Mouse (Mus musculus) CH12.LX (cell line): ENCODE measurements around the gene Arpp21. TPM values are rescaled to one million over a fixed set of nuclear protein-coding genes. Genes with fewer than 3 reads are reported as not detected.

ENCODE experiments used
- DNase-seq: peaks from one replicate; pipeline ENCODE4 v3.0.0-alpha.2; 2013; ENCODE audit errors: extremely low read depth
- H3K27ac ChIP-seq: 2 replicates; pipeline ENCODE4 v1.5.1; 2012; ENCODE audit warnings: low read depth, mild to moderate bottlenecking, control low read depth, moderate library complexity; ENCODE audit not compliant: insufficient read depth
- H3K27me3 ChIP-seq: replicated peaks from 2 replicates; pipeline ENCODE3; 2012; ENCODE audit warnings: inconsistent platforms
- H3K36me3 ChIP-seq, 2 experiments: replicated peaks in 1 of 2; 2 replicates each; pipeline versions ENCODE3 to v1.6.1; 2012; ENCODE audit warnings: inconsistent platforms in 1 of 2, low read length in 1 of 2, mild to moderate bottlenecking in 1 of 2, mixed read lengths in 1 of 2, moderate library complexity in 1 of 2; ENCODE audit not compliant: control insufficient read depth in 1 of 2, insufficient read depth in 1 of 2
- H3K4me1 ChIP-seq, 2 experiments: 2 replicates each; pipeline ENCODE4 v1.6.1; 2012; ENCODE audit warnings: inconsistent platforms in 1 of 2, moderate library complexity in 1 of 2; ENCODE audit not compliant: insufficient read depth in 2 of 2, control insufficient read depth in 1 of 2
- H3K4me2 ChIP-seq: 2 replicates; pipeline ENCODE4 v1.6.1; 2012; ENCODE audit warnings: low read depth, mild to moderate bottlenecking, control low read depth; ENCODE audit not compliant: poor library complexity, insufficient read depth, severe bottlenecking
- H3K4me3 ChIP-seq, 3 experiments: fragments of 150-350 bp in 1 of 3; sonication (generic) in 1 of 3; replicated peaks in 1 of 3; 2 replicates each; pipeline versions ENCODE3 to v1.5.1; 2011 to 2012; ENCODE audit warnings: low read depth in 2 of 3, low read length in 2 of 3, mild to moderate bottlenecking in 2 of 3, moderate library complexity in 2 of 3, control low read depth in 1 of 3, improper control_type of control experiment in 1 of 3, inconsistent platforms in 1 of 3, mixed read lengths in 1 of 3; ENCODE audit not compliant: poor library complexity in 1 of 3
- H3K79me2 ChIP-seq: replicated peaks from 2 replicates; pipeline ENCODE4 v1.6.1; 2012; ENCODE audit warnings: mild to moderate bottlenecking, moderate library complexity; ENCODE audit not compliant: control insufficient read depth, poor library complexity, insufficient read depth, severe bottlenecking; ENCODE audit errors: extremely low read depth
- H3K9ac ChIP-seq: 2 replicates; pipeline ENCODE4 v1.6.1; 2012; ENCODE audit warnings: low read depth, mild to moderate bottlenecking, control low read depth, moderate library complexity; ENCODE audit not compliant: insufficient read depth
- H3K9me3 ChIP-seq: replicated peaks from 2 replicates; pipeline ENCODE3; 2012; ENCODE audit warnings: low read length, inconsistent platforms, mixed read lengths
- BHLHE40 ChIP-seq: IDR thresholded peaks from 2 replicates; pipeline ENCODE4 v1.6.1; 2011; ENCODE audit warnings: mild to moderate bottlenecking, low read depth, low read length, improper control_type of control experiment
- CHD1 ChIP-seq: IDR thresholded peaks from 2 replicates; pipeline ENCODE4 v1.6.1; 2012; ENCODE audit warnings: low read depth, low read length, improper control_type of control experiment, inconsistent platforms
- CHD2 ChIP-seq: IDR thresholded peaks from 2 replicates; pipeline ENCODE4 v1.6.1; 2011; ENCODE audit warnings: low read length, improper control_type of control experiment
- CTCF ChIP-seq, 2 experiments: IDR thresholded peaks in 1 of 2; conservative IDR thresholded peaks in 1 of 2; 2 replicates each; pipeline ENCODE4 v1.5.1; 2011 to 2012; ENCODE audit warnings: low read depth in 2 of 2, low read length in 2 of 2, improper control_type of control experiment in 1 of 2, inconsistent platforms in 1 of 2, mild to moderate bottlenecking in 1 of 2, moderate library complexity in 1 of 2
- ELF1 ChIP-seq: IDR thresholded peaks from 2 replicates; pipeline ENCODE4 v1.6.1; 2014; ENCODE audit warnings: low read depth, mild to moderate bottlenecking, inconsistent platforms, low read length, improper control_type of control experiment
- GABPA ChIP-seq: IDR thresholded peaks from 2 replicates; pipeline ENCODE4 v1.6.1; 2012; ENCODE audit warnings: low read depth, low read length, improper control_type of control experiment, inconsistent platforms; ENCODE audit not compliant: insufficient replicate concordance
- HCFC1 ChIP-seq: IDR thresholded peaks from 2 replicates; pipeline ENCODE4 v1.6.1; 2012; ENCODE audit warnings: low read depth, mild to moderate bottlenecking, inconsistent platforms, low read length, improper control_type of control experiment
- IRF4 ChIP-seq: IDR thresholded peaks from 2 replicates; pipeline ENCODE4 v1.6.1; 2014; ENCODE audit warnings: low read depth, mild to moderate bottlenecking, inconsistent platforms, low read length, improper control_type of control experiment
- KAT2A ChIP-seq: IDR thresholded peaks from 2 replicates; pipeline ENCODE4 v1.6.1; 2012; ENCODE audit warnings: low read length, improper control_type of control experiment, inconsistent platforms; ENCODE audit not compliant: insufficient replicate concordance
- NRF1 ChIP-seq: IDR thresholded peaks from 2 replicates; pipeline ENCODE4 v1.6.1; 2014; ENCODE audit warnings: low read depth, mild to moderate bottlenecking, inconsistent platforms, low read length, improper control_type of control experiment, moderate library complexity
- POLR2A ChIP-seq: IDR thresholded peaks from 2 replicates; pipeline ENCODE4 v1.6.1; 2011; ENCODE audit warnings: low read depth, mild to moderate bottlenecking, improper control_type of control experiment, low read length
- RCOR1 ChIP-seq: conservative IDR thresholded peaks from 2 replicates; pipeline ENCODE4 v1.6.1; 2012; ENCODE audit warnings: low read depth, mild to moderate bottlenecking, inconsistent platforms, low read length, improper control_type of control experiment
- SMC3 ChIP-seq: IDR thresholded peaks from 2 replicates; pipeline ENCODE4 v1.6.1; 2011; ENCODE audit warnings: low read depth, low read length, improper control_type of control experiment
- USF1 ChIP-seq: IDR thresholded peaks from 2 replicates; pipeline ENCODE4 v1.6.1; 2014; ENCODE audit warnings: low read depth, mild to moderate bottlenecking, inconsistent platforms, low read length, improper control_type of control experiment
- USF2 ChIP-seq: conservative IDR thresholded peaks from 2 replicates; pipeline ENCODE4 v1.6.1; 2011; ENCODE audit warnings: low read depth, low read length, improper control_type of control experiment
- ZC3H11A ChIP-seq: IDR thresholded peaks from 2 replicates; pipeline ENCODE4 v1.6.1; 2012; ENCODE audit warnings: low read depth, mild to moderate bottlenecking, inconsistent platforms, low read length, improper control_type of control experiment
- ZMIZ1 ChIP-seq: IDR thresholded peaks from 2 replicates; pipeline ENCODE4 v1.6.1; 2012; ENCODE audit warnings: low read depth, mild to moderate bottlenecking, inconsistent platforms, low read length, improper control_type of control experiment
- ZNF384 ChIP-seq: IDR thresholded peaks from 2 replicates; pipeline ENCODE4 v1.6.1; 2012; ENCODE audit warnings: low read depth, low read length, improper control_type of control experiment, inconsistent platforms
- dilution Hi-C: fragments of 300-500 bp; cut with MboI; formaldehyde crosslinking; loops from 2 replicates; pipeline ENCODE4 v1.14.3; 2020; ENCODE audit warnings: low sequenced_read_pairs; ENCODE audit not compliant: extremely low pct_unique_long_range_greater_than_20kb, extremely low pct_ligation_motif_present
- in situ Hi-C: fragments of 300-500 bp; cut with MboI; formaldehyde crosslinking; loops from 3 replicates; pipeline ENCODE4 v1.14.3; 2019; ENCODE audit warnings: low sequenced_read_pairs, low pct_ligation_motif_present, low pct_unique_long_range_greater_than_20kb, mixed read lengths
- polyA plus RNA-seq: library from polyadenylated mRNA; unstranded; fragments of >175 nt; gene quantifications from 2 replicates; pipeline ENCODE4 v1.2.1, GENCODE M21; 2012; ENCODE audit warnings: low read depth; ENCODE audit not compliant: insufficient read length
- total RNA-seq, 2 experiments: library from RNA; depleted of rRNA; stranded (reverse); fragments of 300-350 nt in 1 of 2; fragments of >200 nt in 1 of 2; gene quantifications; 2 replicates each; pipeline ENCODE4 v1.2.3; 2012 to 2014

Gene Arpp21
- total RNA-seq (2012; rRNA removed), result not detected in 2 replicates
- total RNA-seq (2014; rRNA removed), result not detected in 2 replicates
- polyA plus RNA-seq, result not detected in 2 replicates

DNA sequence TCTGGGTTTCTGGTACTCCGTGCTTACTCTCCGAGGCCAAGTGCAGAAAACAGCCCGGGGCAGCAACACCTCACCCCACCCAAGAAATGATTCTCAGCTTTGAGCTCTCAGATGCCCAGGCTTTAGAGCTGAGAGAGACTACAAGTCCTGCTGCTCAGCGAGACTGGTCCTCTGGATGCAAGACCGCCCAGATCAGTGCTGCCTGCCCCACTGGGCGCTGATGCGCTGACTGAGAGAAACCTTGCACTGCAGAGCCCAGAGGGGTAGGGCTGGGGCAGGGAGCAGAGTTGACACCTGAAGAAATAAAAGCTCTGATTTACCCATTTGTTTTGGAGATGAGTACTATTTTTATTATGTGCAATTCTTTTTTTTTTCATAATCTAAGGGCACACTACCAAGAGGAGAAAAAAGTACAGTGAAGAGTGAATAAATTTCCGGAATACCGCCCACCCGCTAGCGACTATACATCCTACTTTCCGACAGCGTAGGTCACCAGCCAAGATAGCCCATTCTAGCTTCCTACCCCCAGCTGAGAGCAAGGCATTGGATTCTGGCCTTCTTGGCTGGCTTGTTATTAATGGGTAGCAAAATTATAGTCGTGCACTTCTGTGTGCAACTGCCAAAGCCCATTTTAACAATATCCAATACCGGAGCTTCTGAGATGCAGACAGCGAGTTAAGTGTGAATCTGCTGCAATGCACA lies at the start of gene Arpp21:
Gene Arpp21, minus strand, starts transcription at position 243 of the 702 bp plus-strand sequence.
- in situ Hi-C loops (no loop called here), dilution Hi-C loops (no loop called here)
- no peak within 1 kb of the TSS for H3K4me2 ChIP-seq
- TF ChIP-seq SMC3, result no peak
- TF ChIP-seq CHD2, result no peak
- no peak for TF ChIP-seq USF2
- TF ChIP-seq NRF1, result no peak
- no peak for TF ChIP-seq BHLHE40
- no peak for TF ChIP-seq IRF4
- TF ChIP-seq ZNF384, result no peak
- no peak for TF ChIP-seq RCOR1
- TF ChIP-seq ZMIZ1, result no peak
- no peak for TF ChIP-seq ELF1
- TF ChIP-seq USF1, result no peak
- no peak for TF ChIP-seq GABPA
- no peak for TF ChIP-seq POLR2A
- no peak for TF ChIP-seq CTCF (conservative IDR thresholded peaks at IDR 0.05 in 1 of 2, IDR thresholded peaks at IDR 0.05 in 1 of 2; ENCODE audit: low read depth in 2 of 2, low read length in 2 of 2)
- TF ChIP-seq KAT2A, result no peak
- no peak for TF ChIP-seq ZC3H11A
- H3K9ac ChIP-seq, result no peak within 1 kb of the TSS
- DNase-seq, result no peak
- no peaks in the 10 kb centered on the region for H3K4me1 ChIP-seq
- H3K27ac ChIP-seq, result no peak within 1 kb of the TSS
- H3K79me2 ChIP-seq, result no peaks in the 10 kb centered on the region
- no peak within 1 kb of the TSS for H3K4me3 ChIP-seq
- H3K9me3 ChIP-seq, result peaks cover 63% of the 10 kb centered on the region
- H3K27me3 ChIP-seq, result no peaks in the 10 kb centered on the region
- no peaks in the 10 kb centered on the region for H3K36me3 ChIP-seq

- dilution Hi-C loops, result no loop called here
Observed at GRCm38 (mm10) chr9:112272426-112272969, 36.8 kb upstream of the Arpp21 start.

More at GRCm38 (mm10) chr9:112272426-112272969, 36.8 kb upstream of the Arpp21 start:
- TF ChIP-seq BHLHE40 (no peak), HCFC1 (no peak), CHD1 (no peak)
- Histone ChIP-seq H3K4me2 (no peak overlapping the region), H3K9ac (no peak overlapping the region), H3K36me3 (no peaks in the 10 kb centered on the region), H3K79me2 (no peaks in the 10 kb centered on the region), H3K4me3 (no peak overlapping the region), H3K27ac (no peak overlapping the region), H3K9me3 (peaks cover 55% of the 10 kb centered on the region), H3K27me3 (no peaks in the 10 kb centered on the region), H3K4me1 (no peaks in the 10 kb centered on the region)
- DNase-seq, result no peak
- in situ Hi-C loops, result no loop called here
